Mouse (Mus musculus): ENCODE measurements at regions not wholly inside any gene's neighbourhood (a gene's known extent, or its start where the extent isn't known, plus 50 kb on each side); places are given as distances from the start of the nearest gene placed in this dataset.

- DNase-seq, result no peak
- Histone ChIP-seq H3K27me3 (replicated peaks; ENCODE audit: control insufficient read depth, insufficient read depth, low read length) (no peaks in the 10 kb centered on the region), H3K4me1 (ENCODE audit: control insufficient read depth, insufficient read depth, low read length) (no peaks in the 10 kb centered on the region), H3K27ac (ENCODE audit: insufficient read depth, low read depth, low read length) (no peak overlapping the region), H3K36me3 (ENCODE audit: control insufficient read depth, insufficient read depth, low read length) (no peaks in the 10 kb centered on the region), H3K4me3 (ENCODE audit: insufficient read depth, low read depth, low read length) (no peak overlapping the region)
- no peak for TF ChIP-seq POLR2A (IDR thresholded peaks at IDR 0.05; ENCODE audit: low read depth, low read length)
- WGBS, result 84% methylated on average over 2 of the region's 2 CpGs
Observed at GRCm38 (mm10) chr13:10741391-10741790, 380.7 kb upstream of the Chrm3 start.

GRCm38 (mm10) chr13:10725745-10726171 is 365.1 kb upstream of the Chrm3 start:
- Histone ChIP-seq H3K27ac (ENCODE audit: insufficient read depth, low read depth, low read length) (no peak overlapping the region), H3K4me3 (ENCODE audit: insufficient read depth, low read depth, low read length) (no peak overlapping the region), H3K27me3 (replicated peaks; ENCODE audit: control insufficient read depth, insufficient read depth, low read length) (no peaks in the 10 kb centered on the region), H3K36me3 (ENCODE audit: control insufficient read depth, insufficient read depth, low read length) (no peaks in the 10 kb centered on the region), H3K4me1 (ENCODE audit: control insufficient read depth, insufficient read depth, low read length) (no peaks in the 10 kb centered on the region)
- TF ChIP-seq CTCF (conservative IDR thresholded peaks at IDR 0.05; ENCODE audit: insufficient read depth, insufficient read length, low read depth, low read length) (no peak), POLR2A (IDR thresholded peaks at IDR 0.05; ENCODE audit: low read depth, low read length) (no peak)
- no peak for DNase-seq
- 58% methylated on average over 3 of the region's 3 CpGs for WGBS

DNA sequence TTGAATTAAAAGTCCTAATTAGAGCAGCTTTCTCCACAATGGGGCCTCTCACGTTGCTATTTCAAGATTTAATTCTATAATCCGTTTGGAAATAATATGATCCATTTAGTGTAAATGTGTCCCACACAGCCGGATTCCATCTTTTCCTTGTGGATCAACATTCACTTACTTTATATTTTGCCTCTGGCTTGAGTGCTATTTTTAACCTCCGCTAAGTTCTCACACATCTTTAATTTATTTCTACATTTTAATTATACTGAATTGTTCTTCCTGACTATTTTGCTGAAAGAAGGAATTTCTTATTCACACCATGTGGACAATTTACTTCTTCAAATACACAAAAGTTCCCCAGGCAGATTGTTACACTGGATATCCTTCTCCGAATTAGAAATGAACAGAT is 364.7 kb upstream of the Chrm3 start:
- no peak overlapping the region for H3K4me3 ChIP-seq (ENCODE audit: insufficient read depth, low read depth, low read length)
- no peak for DNase-seq
- H3K27me3 ChIP-seq (replicated peaks; ENCODE audit: control insufficient read depth, insufficient read depth, low read length), result no peaks in the 10 kb centered on the region
- no peaks in the 10 kb centered on the region for H3K36me3 ChIP-seq (ENCODE audit: control insufficient read depth, insufficient read depth, low read length)
- no peak overlapping the region for H3K27ac ChIP-seq (ENCODE audit: insufficient read depth, low read depth, low read length)
- WGBS, result 67% methylated on average over 5 of the region's 5 CpGs
- H3K4me1 ChIP-seq (ENCODE audit: control insufficient read depth, insufficient read depth, low read length), result no peaks in the 10 kb centered on the region
- TF ChIP-seq POLR2A (IDR thresholded peaks at IDR 0.05; ENCODE audit: low read depth, low read length) (no peak), CTCF (conservative IDR thresholded peaks at IDR 0.05; ENCODE audit: insufficient read depth, insufficient read length, low read depth, low read length) (no peak)

DNA sequence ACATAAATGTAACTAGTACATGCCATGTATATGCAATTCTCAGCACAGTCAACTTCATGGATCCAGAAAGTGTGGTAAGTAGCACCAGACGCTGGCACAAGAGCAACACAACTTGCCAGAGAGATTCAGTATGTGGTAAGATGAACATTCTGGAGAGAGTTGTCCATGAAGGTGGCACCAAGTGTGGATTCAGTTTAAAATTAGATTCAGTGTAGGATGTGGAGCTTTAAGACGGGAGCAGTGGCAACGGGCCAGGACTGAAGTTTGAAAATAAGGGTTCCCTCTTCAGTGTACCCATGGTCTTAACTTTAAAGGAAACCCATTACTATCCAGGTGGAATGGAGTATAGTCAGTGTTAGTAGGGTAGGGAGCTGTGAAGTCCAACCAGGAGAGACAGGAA is 360.0 kb upstream of the Chrm3 start:
- no peaks in the 10 kb centered on the region for H3K36me3 ChIP-seq (ENCODE audit: control insufficient read depth, insufficient read depth, low read length)
- no peak for DNase-seq
- H3K27me3 ChIP-seq (replicated peaks; ENCODE audit: control insufficient read depth, insufficient read depth, low read length), result no peaks in the 10 kb centered on the region
- 90% methylated on average over 3 of the region's 3 CpGs for WGBS
- no peak overlapping the region for H3K4me3 ChIP-seq (ENCODE audit: insufficient read depth, low read depth, low read length)
- no peak for TF ChIP-seq CTCF (conservative IDR thresholded peaks at IDR 0.05; ENCODE audit: insufficient read depth, insufficient read length, low read depth, low read length)
- H3K27ac ChIP-seq (ENCODE audit: insufficient read depth, low read depth, low read length), result no peak overlapping the region
- H3K4me1 ChIP-seq (ENCODE audit: control insufficient read depth, insufficient read depth, low read length), result no peaks in the 10 kb centered on the region

GRCm38 (mm10) chr13:10711451-10711850 is 350.8 kb upstream of the Chrm3 start:
- Histone ChIP-seq H3K27ac (ENCODE audit: insufficient read depth, low read depth, low read length) (no peak overlapping the region), H3K27me3 (replicated peaks; ENCODE audit: control insufficient read depth, insufficient read depth, low read length) (no peaks in the 10 kb centered on the region), H3K4me1 (ENCODE audit: control insufficient read depth, insufficient read depth, low read length) (0 out of 2 replicates have a peak, but pooled peaks cover 4% of the 10 kb centered on the region), H3K4me3 (ENCODE audit: insufficient read depth, low read depth, low read length) (no peak overlapping the region), H3K36me3 (ENCODE audit: control insufficient read depth, insufficient read depth, low read length) (no peaks in the 10 kb centered on the region)
- no peak for DNase-seq
- 61% methylated on average over 5 of the region's 5 CpGs for WGBS
- no peak for TF ChIP-seq CTCF (conservative IDR thresholded peaks at IDR 0.05; ENCODE audit: insufficient read depth, insufficient read length, low read depth, low read length)
- no peak for TF ChIP-seq POLR2A (IDR thresholded peaks at IDR 0.05; ENCODE audit: low read depth, low read length)

DNA sequence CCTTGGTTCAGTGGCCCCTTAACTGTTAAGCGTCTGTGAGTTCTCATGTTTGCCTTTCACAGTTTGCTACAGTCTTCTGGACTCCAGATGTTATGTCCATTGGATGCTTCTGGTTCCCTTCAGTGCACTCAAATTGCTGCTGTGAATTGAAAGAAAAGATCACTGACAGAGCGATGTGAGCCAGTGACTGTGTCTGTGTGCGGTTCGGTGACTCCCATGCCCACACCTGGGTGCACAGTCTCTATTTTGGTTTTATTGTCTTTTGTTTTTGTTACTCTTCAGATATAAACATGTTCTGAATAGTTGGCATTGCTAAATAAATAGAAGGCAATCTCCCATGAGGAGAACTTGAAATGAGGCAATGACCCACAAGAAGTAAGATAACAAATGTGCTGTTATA is 350.3 kb upstream of the Chrm3 start:
- Histone ChIP-seq H3K36me3 (ENCODE audit: control insufficient read depth, insufficient read depth, low read length) (no peaks in the 10 kb centered on the region), H3K27me3 (replicated peaks; ENCODE audit: control insufficient read depth, insufficient read depth, low read length) (no peaks in the 10 kb centered on the region), H3K27ac (ENCODE audit: insufficient read depth, low read depth, low read length) (no peak overlapping the region), H3K4me1 (ENCODE audit: control insufficient read depth, insufficient read depth, low read length) (0 out of 2 replicates have a peak, but pooled peaks cover 4% of the 10 kb centered on the region), H3K4me3 (ENCODE audit: insufficient read depth, low read depth, low read length) (no peak overlapping the region)
- TF ChIP-seq CTCF (conservative IDR thresholded peaks at IDR 0.05; ENCODE audit: insufficient read depth, insufficient read length, low read depth, low read length), result no peak
- no peak for TF ChIP-seq POLR2A (IDR thresholded peaks at IDR 0.05; ENCODE audit: low read depth, low read length)
- DNase-seq, result no peak
- 64% methylated on average over 4 of the region's 4 CpGs for WGBS

DNA sequence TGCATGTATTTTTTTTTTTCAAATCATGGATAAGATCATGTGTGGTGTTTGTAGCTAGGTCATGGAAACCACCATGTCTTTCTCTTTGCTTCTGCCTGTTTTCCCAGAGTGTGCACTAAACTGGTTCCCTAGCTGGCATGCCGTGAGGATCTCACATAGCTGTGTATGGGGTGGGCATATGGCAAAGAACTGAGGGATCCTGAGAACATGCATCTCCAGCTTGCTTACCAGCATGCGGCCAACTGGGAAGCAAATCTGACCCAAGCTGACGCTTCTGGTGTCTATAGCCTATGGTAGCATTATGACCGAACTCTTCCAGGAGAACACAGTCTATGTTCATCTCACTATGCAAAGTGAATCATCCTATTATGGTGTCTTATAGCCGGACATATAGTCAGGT is 336.5 kb upstream of the Chrm3 start:
- no peaks in the 10 kb centered on the region for H3K27me3 ChIP-seq (replicated peaks; ENCODE audit: control insufficient read depth, insufficient read depth, low read length)
- no peak for DNase-seq
- no peak for TF ChIP-seq POLR2A (IDR thresholded peaks at IDR 0.05; ENCODE audit: low read depth, low read length)
- no peak overlapping the region for H3K4me3 ChIP-seq (ENCODE audit: insufficient read depth, low read depth, low read length)
- WGBS, result 94% methylated on average over 5 of the region's 5 CpGs
- H3K36me3 ChIP-seq (ENCODE audit: control insufficient read depth, insufficient read depth, low read length), result no peaks in the 10 kb centered on the region
- no peak overlapping the region for H3K27ac ChIP-seq (ENCODE audit: insufficient read depth, low read depth, low read length)
- H3K4me1 ChIP-seq (ENCODE audit: control insufficient read depth, insufficient read depth, low read length), result no peaks in the 10 kb centered on the region

All from kidney, adult 2 months (tissue).